Mouse (Mus musculus): ENCODE measurements around the gene Dhx16. TPM values are rescaled to one million over a fixed set of nuclear protein-coding genes. Genes with fewer than 3 reads are reported as not detected.

Gene Dhx16
- 55.0 TPM for polyA plus RNA-seq (2014; fragmentation: Illumina TruSeq; extraction: RNeasy Lipid Tissue Mini Kit (QIAGEN cat#74804); ENCODE audit: low read depth, low replicate concordance)

GRCm38 (mm10) chr17:35879245-35880057 is at the start of gene Dhx16:
Gene Dhx16, plus strand, starts transcription at chr17:35879819.

GRCm38 (mm10) chr17:35838122-35838544 is 41.5 kb upstream of the Dhx16 start, which contains the start of gene Tubb5:
Gene Tubb5, minus strand, starts transcription at chr17:35838306.

GRCm38 (mm10) chr17:35841076-35841950 is 38.3 kb upstream of the Dhx16 start, which contains the start of gene Mdc1:
Gene Mdc1, plus strand, starts transcription at chr17:35841515.

GRCm38 (mm10) chr17:35861198-35861857 is 18.3 kb upstream of the Dhx16 start, which contains the start of gene Nrm:
Gene Nrm, plus strand, starts transcription at chr17:35861318.

DNA sequence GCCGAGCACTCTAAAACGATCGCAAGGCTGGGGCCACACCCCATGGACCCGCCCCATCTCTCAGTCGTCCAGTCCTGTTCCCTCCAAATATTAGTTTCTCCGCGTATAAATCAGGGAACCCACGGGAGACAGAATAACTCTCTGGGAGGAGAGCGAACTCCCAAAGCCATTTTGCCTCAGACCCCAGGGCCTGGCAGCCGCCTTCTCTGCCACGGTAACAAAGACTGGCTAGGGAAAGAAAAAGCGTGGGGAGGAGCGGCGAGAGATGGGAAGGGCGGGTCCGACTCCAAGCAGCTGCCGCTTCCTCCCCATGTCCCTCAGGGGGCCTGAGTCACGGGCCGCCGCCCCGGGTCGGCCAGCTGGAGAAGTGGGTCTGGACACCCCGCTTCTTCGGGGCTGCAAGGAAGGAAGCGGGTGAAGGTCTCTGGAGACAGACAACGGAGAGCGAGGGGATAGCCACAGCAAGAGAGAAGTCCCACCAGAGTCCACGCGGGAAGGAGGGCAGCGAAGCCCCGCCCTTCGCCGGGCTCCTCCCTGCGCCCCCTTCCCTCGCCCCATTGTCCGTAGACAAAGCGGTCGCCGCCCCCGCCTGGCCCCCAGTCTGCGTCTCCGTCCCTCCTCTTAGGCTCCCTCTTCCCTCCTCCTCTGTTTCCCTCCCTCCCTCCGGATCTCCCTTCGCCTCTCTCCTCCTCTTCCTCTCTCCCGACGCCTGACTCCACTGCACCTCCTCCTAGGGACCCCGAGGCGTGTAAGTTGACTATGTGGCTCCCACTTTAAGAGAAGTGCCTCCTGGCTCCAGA is 13.9 kb upstream of the Dhx16 start, which contains the start of gene Ppp1r18:
Gene Ppp1r18, plus strand, starts transcription at position 113 of the 800 bp plus-strand sequence.

GRCm38 (mm10) chr17:35896781-35897643 is 17.4 kb downstream of the Dhx16 start, which contains the start of gene 2310061I04Rik:
Gene 2310061I04Rik, minus strand, starts transcription at chr17:35897431.

GRCm38 (mm10) chr17:35909919-35910369 is 30.3 kb downstream of the Dhx16 start, which contains the start of gene Atat1:
Gene Atat1, minus strand, starts transcription at chr17:35910075.

DNA sequence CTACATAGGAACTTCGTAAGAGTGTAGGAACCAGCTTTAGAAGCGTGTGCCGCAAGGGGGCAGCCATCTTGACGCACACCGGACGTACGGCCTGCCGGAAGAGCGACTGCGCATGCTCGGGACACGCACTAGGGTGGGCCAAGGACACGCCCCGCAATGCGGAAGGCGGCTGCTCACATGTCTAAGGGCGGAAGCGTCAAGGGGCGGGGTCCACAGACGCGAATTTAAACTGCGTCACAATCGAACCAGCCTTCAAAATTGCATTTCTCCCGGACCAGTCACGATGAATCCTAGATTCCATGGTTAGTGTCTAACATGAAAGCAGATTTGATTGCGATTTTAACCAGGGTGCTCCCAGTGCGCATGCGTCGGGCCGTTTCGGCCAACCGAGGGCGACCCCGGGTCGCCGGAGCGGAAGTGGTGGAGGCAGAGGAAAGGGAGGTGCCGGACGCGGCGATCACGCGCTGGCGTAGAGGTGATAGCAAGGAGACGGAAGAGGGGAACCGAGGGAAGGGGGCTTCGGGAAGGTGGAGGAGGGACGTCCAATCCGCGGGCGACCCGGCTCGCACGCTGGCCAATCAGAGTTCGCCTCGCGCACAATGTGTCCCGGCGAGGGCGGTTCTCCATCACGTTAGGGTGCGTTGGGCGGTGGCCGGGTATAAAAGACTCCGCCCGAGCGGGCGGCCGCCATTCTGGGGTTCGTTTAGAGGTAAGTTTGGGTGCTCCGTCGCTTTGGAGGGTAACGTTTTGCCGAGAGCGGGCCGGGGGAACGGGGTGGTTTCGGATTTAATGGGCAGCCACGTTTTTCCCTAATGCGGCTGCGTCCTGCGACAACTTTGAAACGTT is 36.9 kb downstream of the Dhx16 start, which contains the start of the genes Mrps18b and Ppp1r10:
Gene Mrps18b, minus strand, starts transcription at position 93 of the 846 bp plus-strand sequence.
Gene Ppp1r10, plus strand, starts transcription at position 138 of the 846 bp plus-strand sequence.

Other genes with a start within 250 kb of the Dhx16 start
- 0.10 TPM for gene Mucl3, start 236.1 kb upstream of the Dhx16 start, polyA plus RNA-seq (2014; fragmentation: Illumina TruSeq; extraction: RNeasy Lipid Tissue Mini Kit (QIAGEN cat#74804); ENCODE audit: low read depth, low replicate concordance)
- gene Vars2, start 212.2 kb upstream of the Dhx16 start, polyA plus RNA-seq (2014; fragmentation: Illumina TruSeq; extraction: RNeasy Lipid Tissue Mini Kit (QIAGEN cat#74804); ENCODE audit: low read depth, low replicate concordance), result 0.29 TPM
- 2.7 TPM for gene Gtf2h4, start 206.1 kb upstream of the Dhx16 start, polyA plus RNA-seq (2014; fragmentation: Illumina TruSeq; extraction: RNeasy Lipid Tissue Mini Kit (QIAGEN cat#74804); ENCODE audit: low read depth, low replicate concordance)
- gene Ddr1, start 175.2 kb upstream of the Dhx16 start, polyA plus RNA-seq (2014; fragmentation: Illumina TruSeq; extraction: RNeasy Lipid Tissue Mini Kit (QIAGEN cat#74804); ENCODE audit: low read depth, low replicate concordance), result 0.95 TPM
- gene Ier3, start 58.1 kb upstream of the Dhx16 start, polyA plus RNA-seq (2014; fragmentation: Illumina TruSeq; extraction: RNeasy Lipid Tissue Mini Kit (QIAGEN cat#74804); ENCODE audit: low read depth, low replicate concordance), result 0.32 TPM
- gene Flot1, start 56.6 kb upstream of the Dhx16 start, polyA plus RNA-seq (2014; fragmentation: Illumina TruSeq; extraction: RNeasy Lipid Tissue Mini Kit (QIAGEN cat#74804); ENCODE audit: low read depth, low replicate concordance), result 1.6 TPM
- gene Tubb5, start 41.5 kb upstream of the Dhx16 start, polyA plus RNA-seq (2014; fragmentation: Illumina TruSeq; extraction: RNeasy Lipid Tissue Mini Kit (QIAGEN cat#74804); ENCODE audit: low read depth, low replicate concordance), result 13.0 TPM
- gene Mdc1, start 38.3 kb upstream of the Dhx16 start, polyA plus RNA-seq (2014; fragmentation: Illumina TruSeq; extraction: RNeasy Lipid Tissue Mini Kit (QIAGEN cat#74804); ENCODE audit: low read depth, low replicate concordance), result 90.7 TPM
- gene Nrm, start 18.5 kb upstream of the Dhx16 start, polyA plus RNA-seq (2014; fragmentation: Illumina TruSeq; extraction: RNeasy Lipid Tissue Mini Kit (QIAGEN cat#74804); ENCODE audit: low read depth, low replicate concordance), result 27.0 TPM
- gene Ppp1r18, start 14.2 kb upstream of the Dhx16 start, polyA plus RNA-seq (2014; fragmentation: Illumina TruSeq; extraction: RNeasy Lipid Tissue Mini Kit (QIAGEN cat#74804); ENCODE audit: low read depth, low replicate concordance), result 4.9 TPM
- 51.0 TPM for gene 2310061I04Rik, start 17.6 kb downstream of the Dhx16 start, polyA plus RNA-seq (2014; fragmentation: Illumina TruSeq; extraction: RNeasy Lipid Tissue Mini Kit (QIAGEN cat#74804); ENCODE audit: low read depth, low replicate concordance)
- gene Atat1, start 30.3 kb downstream of the Dhx16 start, polyA plus RNA-seq (2014; fragmentation: Illumina TruSeq; extraction: RNeasy Lipid Tissue Mini Kit (QIAGEN cat#74804); ENCODE audit: low read depth, low replicate concordance), result 26.8 TPM
- gene Mrps18b, start 36.6 kb downstream of the Dhx16 start, polyA plus RNA-seq (2014; fragmentation: Illumina TruSeq; extraction: RNeasy Lipid Tissue Mini Kit (QIAGEN cat#74804); ENCODE audit: low read depth, low replicate concordance), result 22.7 TPM
- 162 TPM for gene Ppp1r10, start 36.6 kb downstream of the Dhx16 start, polyA plus RNA-seq (2014; fragmentation: Illumina TruSeq; extraction: RNeasy Lipid Tissue Mini Kit (QIAGEN cat#74804); ENCODE audit: low read depth, low replicate concordance)
- gene Abcf1, start 89.9 kb downstream of the Dhx16 start, polyA plus RNA-seq (2014; fragmentation: Illumina TruSeq; extraction: RNeasy Lipid Tissue Mini Kit (QIAGEN cat#74804); ENCODE audit: low read depth, low replicate concordance), result 95.3 TPM
- 5.8 TPM for gene Gnl1, start 100.0 kb downstream of the Dhx16 start, polyA plus RNA-seq (2014; fragmentation: Illumina TruSeq; extraction: RNeasy Lipid Tissue Mini Kit (QIAGEN cat#74804); ENCODE audit: low read depth, low replicate concordance)
- gene Prr3, start 100.4 kb downstream of the Dhx16 start, polyA plus RNA-seq (2014; fragmentation: Illumina TruSeq; extraction: RNeasy Lipid Tissue Mini Kit (QIAGEN cat#74804); ENCODE audit: low read depth, low replicate concordance), result 8.7 TPM
- gene H2-T24, start 140.7 kb downstream of the Dhx16 start, polyA plus RNA-seq (2014; fragmentation: Illumina TruSeq; extraction: RNeasy Lipid Tissue Mini Kit (QIAGEN cat#74804); ENCODE audit: low read depth, low replicate concordance), result 0.13 TPM
- gene H2-T23, start 153.0 kb downstream of the Dhx16 start, polyA plus RNA-seq (2014; fragmentation: Illumina TruSeq; extraction: RNeasy Lipid Tissue Mini Kit (QIAGEN cat#74804); ENCODE audit: low read depth, low replicate concordance), result 0.38 TPM
- 0.71 TPM for gene H2-T22, start 162.9 kb downstream of the Dhx16 start, polyA plus RNA-seq (2014; fragmentation: Illumina TruSeq; extraction: RNeasy Lipid Tissue Mini Kit (QIAGEN cat#74804); ENCODE audit: low read depth, low replicate concordance)
- gene Gm6034, start 163.1 kb downstream of the Dhx16 start, polyA plus RNA-seq (2014; fragmentation: Illumina TruSeq; extraction: RNeasy Lipid Tissue Mini Kit (QIAGEN cat#74804); ENCODE audit: low read depth, low replicate concordance), result not detected
- not detected for gene Gm11127, start 178.6 kb downstream of the Dhx16 start, polyA plus RNA-seq (2014; fragmentation: Illumina TruSeq; extraction: RNeasy Lipid Tissue Mini Kit (QIAGEN cat#74804); ENCODE audit: low read depth, low replicate concordance)
- not detected for gene Gm19684, start 241.9 kb downstream of the Dhx16 start, polyA plus RNA-seq (2014; fragmentation: Illumina TruSeq; extraction: RNeasy Lipid Tissue Mini Kit (QIAGEN cat#74804); ENCODE audit: low read depth, low replicate concordance)
- not detected for gene Gm7030, start 249.6 kb downstream of the Dhx16 start, polyA plus RNA-seq (2014; fragmentation: Illumina TruSeq; extraction: RNeasy Lipid Tissue Mini Kit (QIAGEN cat#74804); ENCODE audit: low read depth, low replicate concordance)